Mouse (Mus musculus) 3T3-L1 (cell line): Measurements from ENCODE around the gene Popdc3.
"Not testable (repeated sequence)": the region's sequence is repeated elsewhere in the genome, so short reads cannot be mapped to it uniquely, and the experiment has no call there.

ENCODE experiments used
- DNase-seq: peaks from one replicate; pipeline ENCODE4 v3.0.0-alpha.2; 2015; ENCODE audit warnings: low read depth, low spot score

The Popdc3 gene

DNA sequence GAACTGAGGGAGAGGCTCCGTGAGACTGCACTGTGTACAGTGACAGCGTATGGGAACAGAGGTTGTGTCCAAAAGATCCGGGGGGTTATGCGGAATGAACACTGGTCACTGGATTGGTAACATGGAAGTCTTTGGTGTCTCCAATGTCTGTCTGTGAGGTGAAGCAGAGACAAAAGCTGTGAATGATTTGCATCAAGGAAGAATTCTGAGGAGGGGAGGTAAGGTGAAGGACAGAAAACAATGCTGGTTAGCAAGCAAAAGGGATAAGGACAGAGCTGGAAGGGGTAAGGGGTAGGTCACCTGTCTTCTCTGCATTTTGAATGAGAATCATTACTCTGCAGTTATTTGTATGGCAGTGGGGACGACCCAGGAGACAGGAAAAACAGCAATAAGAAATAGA, 16.6 kb downstream of the Popdc3 start:
- DNase-seq, result no peak

GRCm38 (mm10) chr10:45204582-45204981, 26.7 kb downstream of the Popdc3 start:
- no peak for DNase-seq

DNA sequence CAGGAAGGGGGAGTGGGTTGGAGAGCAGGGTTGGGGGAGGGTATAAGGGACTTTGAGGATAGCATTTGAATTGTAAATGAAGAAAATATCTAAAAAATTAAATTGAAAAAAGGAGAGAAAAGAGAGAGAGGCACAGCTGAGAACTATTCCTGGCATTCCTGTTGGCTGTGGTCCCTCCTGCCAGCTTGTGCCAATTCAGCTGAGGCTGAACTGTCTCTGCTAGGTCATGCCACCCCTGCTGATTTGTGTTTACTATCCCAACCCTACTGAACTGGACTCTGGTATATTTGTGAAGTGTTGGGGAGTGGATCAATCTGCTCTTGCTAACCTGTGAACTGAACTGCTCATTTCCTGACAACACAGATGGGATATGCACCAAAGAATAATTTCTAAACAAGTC, 32.3 kb downstream of the Popdc3 start:
- DNase-seq, result no peak

DNA sequence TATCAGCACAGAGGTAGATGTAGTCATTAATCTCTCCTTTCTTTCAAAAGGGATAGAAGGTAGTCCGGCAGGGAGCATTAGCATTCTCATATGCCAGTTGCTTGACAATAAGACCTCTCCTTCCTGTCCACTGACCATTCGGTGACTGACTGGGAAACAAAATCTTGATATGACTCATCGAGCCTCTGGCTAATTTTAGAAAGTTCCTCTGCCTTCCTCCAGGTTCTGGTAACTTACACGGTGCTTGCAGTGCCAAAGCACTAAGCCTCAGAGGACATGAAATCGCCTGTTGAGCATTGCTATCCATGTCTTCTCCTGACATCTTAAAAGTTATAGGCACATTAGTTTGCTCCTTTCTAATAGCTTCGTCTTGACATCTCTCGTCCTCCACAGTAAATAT, 38.8 kb downstream of the Popdc3 start:
- peak; percentile 85 for DNase-seq

GRCm38 (mm10) chr10:45229954-45230353, 52.1 kb downstream of the Popdc3 start:
- DNase-seq, result peak; percentile 25

DNA sequence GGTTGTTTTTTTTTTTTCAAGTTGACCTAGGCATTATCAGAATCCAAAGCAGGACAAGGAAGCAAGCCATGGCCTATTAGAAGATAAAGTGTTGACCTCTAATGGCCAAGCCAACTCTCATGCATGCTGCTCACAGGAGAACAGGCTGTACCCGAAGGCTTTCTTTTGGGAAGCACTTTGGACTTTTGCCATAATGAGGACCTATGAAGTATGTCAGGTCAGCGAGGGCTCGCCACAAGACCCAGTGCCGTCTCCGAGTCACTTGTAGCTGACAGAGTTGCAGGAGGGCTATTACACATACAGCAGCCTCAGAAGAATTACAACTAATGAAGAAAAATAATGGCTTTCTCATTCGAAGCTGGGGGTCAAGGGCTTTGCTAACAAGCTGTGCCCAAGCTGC, 55.5 kb downstream of the Popdc3 start:
- no peak for DNase-seq

DNA sequence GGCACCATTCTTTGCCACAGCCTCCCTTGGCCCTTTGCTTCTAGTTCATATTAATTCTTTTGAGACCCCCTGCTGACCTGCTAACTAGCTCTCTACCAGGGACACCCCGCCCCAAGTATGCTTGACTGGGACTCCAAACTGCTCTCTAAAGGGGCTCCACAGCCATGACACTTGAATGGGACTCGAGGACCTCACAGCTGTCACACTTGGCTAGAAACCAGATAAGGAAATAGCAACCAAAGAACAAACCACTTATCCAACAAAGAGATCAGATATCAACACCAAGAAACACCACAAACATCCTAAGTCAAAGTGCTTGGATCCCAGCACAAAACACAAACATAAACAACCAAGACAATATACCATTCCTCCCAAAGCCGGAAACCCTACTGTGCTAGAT, 58.4 kb downstream of the Popdc3 start:
- DNase-seq, result no peak

GRCm38 (mm10) chr10:45237492-45237891, 59.6 kb downstream of the Popdc3 start:
- no peak for DNase-seq

- DNase-seq, result no peak
Observed at GRCm38 (mm10) chr10:45260477-45260876, 82.6 kb downstream of the Popdc3 start.

GRCm38 (mm10) chr10:45262126-45262525, 84.2 kb downstream of the Popdc3 start:
- no peak for DNase-seq

DNA sequence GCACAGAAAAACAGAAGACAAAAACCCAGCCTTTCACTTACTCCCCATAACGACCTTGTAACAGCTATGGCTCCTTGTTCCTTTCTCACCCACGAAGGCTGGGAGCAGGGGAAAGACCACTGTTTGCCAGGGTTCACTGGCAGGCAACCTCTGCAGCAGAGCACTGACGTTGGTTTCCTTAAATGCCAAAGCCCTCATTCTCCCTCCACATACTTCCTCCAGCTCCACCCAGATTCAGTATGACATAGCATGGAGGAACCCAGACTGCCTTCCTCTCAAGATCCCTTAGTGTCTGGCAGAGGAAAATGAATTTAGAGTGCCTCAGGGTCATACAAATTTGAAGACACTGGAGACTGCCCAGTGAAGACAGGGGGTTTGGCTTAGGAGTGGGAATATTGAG, 98.6 kb downstream of the Popdc3 start:
- DNase-seq, result peak; percentile 40

- DNase-seq, result peak; percentile 69
Observed at GRCm38 (mm10) chr10:45276995-45277394, 99.1 kb downstream of the Popdc3 start.

GRCm38 (mm10) chr10:45285651-45286050, 107.8 kb downstream of the Popdc3 start:
- DNase-seq, result no peak

DNA sequence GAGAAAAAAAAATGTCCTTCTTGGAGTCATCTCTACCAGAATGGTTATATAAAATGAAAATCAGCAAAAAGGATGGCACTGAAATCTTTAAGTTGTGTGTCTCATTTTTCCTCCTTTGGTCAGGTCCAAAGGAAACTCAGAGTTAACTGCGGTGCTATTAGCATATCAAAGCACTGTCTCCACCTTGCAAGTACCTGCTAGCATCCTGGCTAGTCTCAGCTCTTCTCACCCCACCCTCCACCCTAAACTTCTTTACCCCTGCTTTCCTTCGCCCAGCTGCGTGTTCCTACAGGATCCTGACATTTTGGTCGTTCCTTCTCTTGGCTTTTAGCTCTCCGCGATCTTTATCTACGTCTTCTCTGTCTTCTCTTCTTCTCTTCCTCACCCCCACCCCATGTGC, 110.5 kb downstream of the Popdc3 start:
- DNase-seq, result no peak

DNA sequence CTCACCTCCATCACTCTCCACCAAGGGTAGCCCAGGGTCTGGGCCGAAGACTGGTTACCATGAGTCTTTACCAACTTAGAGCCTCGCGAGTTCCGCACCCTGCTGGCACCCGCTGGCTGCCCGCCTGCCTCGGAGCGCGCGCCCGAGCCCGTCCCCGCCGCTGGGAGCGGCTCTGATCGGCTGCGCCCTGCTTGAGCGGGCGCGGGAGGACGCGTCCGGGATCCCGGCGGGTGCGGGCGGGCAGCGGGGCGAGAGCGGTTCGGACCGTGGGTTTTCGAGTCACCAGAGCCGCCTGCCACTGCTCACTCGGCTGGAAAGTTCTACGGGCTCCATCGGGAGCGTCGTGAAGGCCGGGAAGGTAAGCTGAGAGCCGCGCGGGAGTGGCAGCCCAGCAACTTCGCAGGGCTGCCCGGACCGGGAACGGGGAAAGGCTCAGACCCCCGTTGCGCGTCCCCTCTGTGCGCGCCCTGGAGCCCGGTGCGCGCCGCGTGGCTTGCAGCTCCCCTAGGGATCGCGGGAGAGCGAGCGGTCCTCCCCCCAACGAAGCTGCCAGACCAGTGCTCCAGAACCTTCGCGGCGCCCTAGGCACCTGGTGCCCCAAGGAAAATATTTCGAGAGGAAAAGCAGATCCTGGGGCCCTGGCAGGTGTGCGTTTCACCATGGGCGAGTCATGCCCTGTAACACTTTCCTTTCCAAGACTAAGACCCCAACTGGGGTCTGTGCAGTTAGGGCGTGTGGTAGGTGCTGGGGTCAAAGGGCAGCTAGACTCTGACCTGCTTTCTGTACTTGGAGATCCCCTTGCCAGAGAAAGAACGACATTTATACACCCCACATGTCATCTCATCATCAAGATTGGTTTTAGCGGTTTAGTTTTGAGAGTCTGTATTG, 111.6 kb downstream of the Popdc3 start:
- no peak for DNase-seq

DNA sequence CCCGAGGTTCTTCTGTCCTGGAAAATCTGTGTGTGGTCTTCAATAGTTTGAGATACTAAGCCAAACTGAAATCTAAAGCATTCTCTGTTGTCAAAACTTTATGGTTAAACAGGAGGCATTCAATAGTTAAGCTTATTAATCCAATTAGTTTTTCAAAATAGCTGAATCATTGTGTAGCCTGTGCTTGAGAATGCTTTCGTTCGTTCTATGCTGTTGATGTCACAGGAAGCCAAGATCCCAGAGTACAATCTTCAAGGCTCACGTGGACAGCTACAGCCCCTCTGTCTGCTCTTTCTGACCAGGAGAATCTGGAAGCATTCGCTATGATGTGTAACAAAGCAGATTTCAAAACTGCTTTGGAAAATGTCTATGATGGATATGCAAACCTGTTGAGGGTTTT, 112.7 kb downstream of the Popdc3 start:
- DNase-seq, result no peak

DNA sequence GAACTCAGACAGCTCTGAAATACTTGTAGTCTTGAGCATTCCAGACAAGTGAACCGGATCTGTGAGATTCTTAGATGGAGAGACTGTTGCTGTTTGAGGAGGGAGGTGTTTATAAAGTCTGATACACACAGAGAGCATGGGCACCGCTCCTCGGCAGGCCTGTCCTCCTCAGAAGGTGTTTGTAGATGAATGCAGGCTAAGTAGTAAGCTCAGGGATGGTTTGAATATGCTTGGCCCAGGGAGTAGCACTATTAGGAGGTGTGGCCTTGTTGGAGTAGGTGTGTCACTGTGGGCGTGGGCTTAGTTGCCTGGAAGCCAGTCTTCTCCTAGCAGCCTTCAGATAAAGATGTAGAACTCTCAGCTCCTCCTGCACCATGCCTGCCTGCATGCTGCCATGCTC, 114.3 kb downstream of the Popdc3 start:
- DNase-seq, result not testable (repeated sequence)

DNA sequence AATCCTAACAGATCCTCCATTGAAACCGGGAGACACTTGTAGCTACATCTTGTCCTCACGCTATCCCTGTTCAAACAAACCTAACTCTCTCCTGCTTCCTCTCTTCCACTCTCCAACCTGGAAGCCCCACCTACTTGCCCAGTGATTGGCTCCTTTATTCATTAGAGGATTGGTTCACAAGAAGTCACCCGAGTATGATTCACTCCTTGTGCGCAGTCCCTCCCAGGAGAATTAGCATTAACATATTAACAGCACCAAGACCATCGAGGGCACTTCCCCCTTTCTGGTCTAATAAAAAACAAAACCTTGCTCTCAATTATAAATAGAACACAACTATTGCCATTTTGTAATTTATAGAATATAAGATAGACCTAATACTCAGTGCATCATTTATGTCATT, 117.2 kb downstream of the Popdc3 start:
- DNase-seq, result no peak

DNA sequence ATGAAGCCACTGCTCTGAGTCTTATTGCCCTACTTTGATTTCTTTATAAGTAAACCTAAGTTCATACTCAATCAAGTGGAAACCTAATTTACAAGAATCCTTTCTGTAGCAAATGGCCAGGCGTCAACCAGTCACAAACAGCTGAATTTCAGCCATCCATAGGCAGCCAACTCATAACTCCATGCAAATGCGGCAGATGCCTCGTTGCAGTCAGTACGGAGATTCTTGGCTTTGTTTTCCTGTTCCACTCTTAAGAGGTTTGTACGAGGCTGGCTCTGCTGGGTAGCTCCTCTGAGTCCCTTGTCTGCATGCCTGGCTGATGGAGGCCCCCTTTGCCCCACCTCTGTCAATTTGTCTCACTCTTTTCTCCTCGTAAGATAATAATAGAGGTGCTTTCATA, 120.6 kb downstream of the Popdc3 start:
- DNase-seq, result no peak

DNA sequence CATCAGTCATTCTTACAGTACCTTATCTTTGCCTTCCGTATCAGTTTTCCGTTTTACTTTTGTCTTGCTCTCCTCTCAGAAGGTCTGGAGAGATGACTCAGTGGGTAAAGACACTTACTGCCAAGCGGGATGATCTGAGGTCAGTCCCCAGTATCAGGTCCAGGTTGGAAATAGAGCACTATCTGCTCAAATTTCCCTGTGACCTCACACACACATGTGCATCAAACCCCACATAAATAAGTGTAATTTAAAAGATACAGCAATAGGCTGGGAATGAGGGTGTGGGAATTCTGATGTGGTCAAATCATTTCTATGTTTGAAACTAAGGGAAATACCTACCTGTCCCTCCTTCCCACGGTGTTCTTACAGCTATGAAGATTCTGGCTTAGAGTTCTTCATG, 121.6 kb downstream of the Popdc3 start:
- no peak for DNase-seq

GRCm38 (mm10) chr10:45303315-45304036, 125.6 kb downstream of the Popdc3 start:
- no peak for DNase-seq

DNA sequence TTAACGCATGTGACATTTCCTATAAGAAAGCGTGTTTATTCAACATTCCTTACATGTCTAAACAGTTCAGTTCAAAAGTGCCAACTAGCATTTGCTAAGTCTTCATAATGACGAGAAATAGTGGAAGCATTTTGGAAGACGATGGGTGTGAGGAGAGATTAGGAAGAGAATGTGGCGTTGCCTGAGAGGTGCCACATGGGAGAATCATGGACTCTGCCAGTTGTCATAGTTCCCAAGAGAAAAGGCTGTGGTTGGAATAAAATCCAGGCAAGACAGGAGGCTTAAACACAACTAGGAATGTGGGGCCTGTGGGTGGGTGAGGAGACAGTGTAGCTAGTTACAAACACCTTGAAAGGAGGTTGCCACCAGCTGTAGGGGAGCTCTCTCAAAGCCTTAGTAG, 127.3 kb downstream of the Popdc3 start:
- DNase-seq, result no peak

DNA sequence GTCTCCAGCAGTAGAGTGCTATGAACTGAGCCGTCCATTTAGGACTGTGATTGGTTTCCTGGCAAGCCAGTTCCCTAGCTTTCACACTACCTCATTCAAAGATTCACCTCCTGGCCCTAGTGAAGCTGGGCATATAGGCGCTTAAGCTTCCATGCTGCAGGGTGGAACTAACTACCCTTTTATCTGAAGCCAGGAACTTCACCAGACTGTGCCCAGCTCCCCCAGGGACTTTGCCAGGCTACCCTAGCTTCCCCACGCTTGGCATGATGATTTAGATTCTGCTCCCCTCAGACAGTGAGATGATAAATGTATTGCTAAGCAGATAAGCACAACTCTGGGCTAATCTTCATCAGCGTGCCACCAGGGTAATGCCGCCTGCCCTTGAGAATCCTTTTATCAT, 133.2 kb downstream of the Popdc3 start:
- no peak for DNase-seq
